Mouse (Mus musculus) mouse trophoblast stem cell (cell line): Measurements from ENCODE around the gene Bicd2.

ENCODE experiments used
- in situ Hi-C, 2 experiments: fragments of 300-500 bp; cut with MseI, MboI; formaldehyde crosslinking; loops; 2 replicates in 1 of 2; 3 replicates in 1 of 2; pipeline ENCODE4 v1.15.1; 2025

Gene Bicd2

GRCm38 (mm10) chr13:49398191-49398590 is 56.8 kb downstream of the Bicd2 start:
- in situ Hi-C loops = no loop called here

DNA sequence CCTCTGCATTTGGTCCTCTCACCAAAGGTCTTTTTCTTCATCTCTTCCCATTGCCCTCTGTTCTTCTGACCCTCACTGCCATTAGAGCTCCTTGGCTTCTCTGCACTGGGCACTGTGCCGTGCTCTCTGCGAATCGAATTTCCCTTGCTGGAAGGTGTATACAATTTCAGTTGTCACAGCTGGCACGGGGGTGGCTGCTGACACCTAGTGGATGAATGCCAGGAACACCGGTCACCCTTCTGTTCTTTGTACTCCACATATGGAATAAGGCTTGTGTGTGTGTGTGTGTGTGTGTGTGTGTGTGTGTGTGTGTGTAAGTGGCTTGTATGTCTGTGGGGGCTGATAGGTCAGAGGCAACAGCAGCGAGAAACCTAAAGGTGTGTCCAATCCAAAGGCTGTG is 58.8 kb downstream of the Bicd2 start:
- in situ Hi-C loops = no loop called here

DNA sequence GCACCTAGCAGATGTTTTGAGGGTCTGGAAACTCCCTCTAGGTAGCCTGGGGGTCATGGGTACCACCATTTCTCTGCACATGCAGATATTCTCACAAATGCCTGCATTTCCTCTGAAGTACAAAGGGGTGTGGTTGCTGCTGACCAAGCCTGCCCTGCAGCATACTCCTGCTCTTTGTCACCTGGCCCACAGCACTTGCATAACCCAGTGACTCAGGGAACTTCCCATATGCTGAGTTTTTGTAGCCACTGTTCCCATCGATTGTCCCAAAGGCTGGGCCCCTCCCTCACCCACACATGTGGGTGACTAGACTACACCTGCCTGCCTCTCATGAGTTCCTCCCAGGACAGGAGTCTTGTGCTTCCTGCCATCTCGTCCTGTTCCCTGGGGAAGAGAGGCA is 61.2 kb downstream of the Bicd2 start:
- in situ Hi-C loops = no loop called here

DNA sequence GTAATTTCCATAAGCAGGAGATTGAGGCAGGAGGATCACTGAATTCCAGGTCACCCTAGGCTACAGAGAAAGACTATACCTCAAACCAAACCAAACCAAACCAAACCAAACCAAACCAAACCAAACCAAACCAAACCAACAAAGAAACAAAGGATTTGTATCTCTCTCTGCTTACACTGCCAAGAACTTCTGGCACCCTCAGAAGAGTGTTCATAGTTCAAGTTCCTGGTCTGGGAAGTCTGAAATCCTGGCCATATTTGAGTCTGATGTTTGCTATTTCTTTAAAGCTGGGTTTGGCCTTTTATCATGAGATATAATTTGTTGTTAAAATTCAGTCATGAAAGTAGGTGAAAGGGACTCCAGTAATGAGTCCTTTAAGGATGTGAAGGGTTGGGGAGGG is 66.4 kb downstream of the Bicd2 start:
- in situ Hi-C loops = no loop called here

GRCm38 (mm10) chr13:49420754-49421605 is 79.6 kb downstream of the Bicd2 start, which contains the start of gene Ippk:
Gene Ippk (plus strand): TSS chr13:49421249.
- in situ Hi-C loops = no loop called here

DNA sequence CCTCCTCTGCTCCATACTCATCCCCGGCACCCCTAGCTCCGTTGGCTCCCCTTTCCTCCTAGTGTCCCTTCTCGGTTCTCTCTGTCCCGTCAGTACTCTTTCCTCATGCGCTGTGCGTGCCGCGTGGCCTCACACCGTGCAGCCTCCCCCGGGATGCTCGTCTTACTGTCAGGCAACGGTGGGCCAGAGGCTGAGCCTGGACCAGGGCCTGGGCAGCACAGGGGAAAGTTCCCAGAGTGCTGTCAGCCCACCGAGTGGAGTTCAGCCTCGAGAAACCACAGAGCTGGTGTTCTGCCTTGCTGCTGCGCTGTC is 80.2 kb downstream of the Bicd2 start:
- in situ Hi-C loops = no loop called here

DNA sequence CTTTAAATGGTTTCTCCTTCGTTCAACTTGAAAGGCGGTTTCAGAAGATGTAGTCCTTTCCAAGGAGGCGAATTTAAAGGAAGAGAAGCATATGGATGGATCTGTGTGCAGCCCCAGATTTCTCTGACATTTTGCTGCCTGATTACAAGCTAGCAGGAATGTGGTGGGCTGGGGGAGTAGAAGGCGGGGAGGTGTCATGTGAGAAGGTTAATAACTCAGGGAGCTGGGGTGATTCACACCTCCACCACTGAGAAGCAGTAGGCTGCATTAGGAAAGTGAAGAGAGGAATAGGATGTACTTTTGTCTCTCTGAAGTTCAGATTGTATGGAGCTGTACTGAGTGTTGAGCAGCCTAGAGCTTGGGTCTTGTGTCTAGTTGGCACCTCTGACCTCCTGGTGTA is 80.6 kb downstream of the Bicd2 start:
- in situ Hi-C loops = no loop called here

DNA sequence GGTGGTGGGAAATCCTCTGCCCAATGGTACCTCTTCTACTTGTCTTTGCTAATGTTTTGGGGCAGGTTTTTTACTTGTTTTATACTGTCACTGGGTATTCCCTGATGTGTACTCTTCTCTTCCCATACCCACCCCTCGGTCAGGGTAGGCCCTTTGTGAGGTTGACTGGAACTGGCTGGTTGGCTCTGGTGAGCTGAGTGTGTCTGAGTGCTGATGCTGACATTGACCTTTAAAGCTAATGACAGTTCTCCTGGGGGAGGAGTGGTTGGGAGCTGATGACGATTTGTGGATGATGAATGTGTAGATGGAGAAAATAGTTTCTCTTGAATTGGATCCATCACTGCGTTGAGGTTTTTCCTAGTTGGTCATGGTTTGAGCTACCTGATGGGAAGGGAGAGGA is 85.4 kb downstream of the Bicd2 start:
- in situ Hi-C loops = no loop called here

GRCm38 (mm10) chr13:49428042-49428675 is 86.8 kb downstream of the Bicd2 start:
- in situ Hi-C loops = no loop called here

DNA sequence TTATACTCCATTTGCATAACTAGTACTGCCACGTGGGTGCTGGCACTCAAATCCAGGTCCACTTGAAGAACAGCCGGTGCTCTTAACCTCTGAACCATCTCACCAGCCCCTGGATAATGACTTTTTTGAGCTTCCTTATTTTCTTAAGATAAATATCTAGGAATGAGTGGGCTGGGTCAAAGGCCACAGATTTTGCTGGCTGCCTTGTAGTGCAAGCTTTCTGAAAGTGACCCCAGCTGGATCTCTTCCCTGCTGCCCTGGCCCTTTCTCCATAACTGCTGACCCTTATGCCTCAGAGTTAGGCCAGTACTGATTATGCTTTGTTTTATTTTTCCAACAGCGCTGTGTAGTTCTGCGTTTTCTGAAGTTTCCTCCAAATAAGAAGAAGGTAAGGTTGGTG is 89.1 kb downstream of the Bicd2 start:
- in situ Hi-C loops = no loop called here

DNA sequence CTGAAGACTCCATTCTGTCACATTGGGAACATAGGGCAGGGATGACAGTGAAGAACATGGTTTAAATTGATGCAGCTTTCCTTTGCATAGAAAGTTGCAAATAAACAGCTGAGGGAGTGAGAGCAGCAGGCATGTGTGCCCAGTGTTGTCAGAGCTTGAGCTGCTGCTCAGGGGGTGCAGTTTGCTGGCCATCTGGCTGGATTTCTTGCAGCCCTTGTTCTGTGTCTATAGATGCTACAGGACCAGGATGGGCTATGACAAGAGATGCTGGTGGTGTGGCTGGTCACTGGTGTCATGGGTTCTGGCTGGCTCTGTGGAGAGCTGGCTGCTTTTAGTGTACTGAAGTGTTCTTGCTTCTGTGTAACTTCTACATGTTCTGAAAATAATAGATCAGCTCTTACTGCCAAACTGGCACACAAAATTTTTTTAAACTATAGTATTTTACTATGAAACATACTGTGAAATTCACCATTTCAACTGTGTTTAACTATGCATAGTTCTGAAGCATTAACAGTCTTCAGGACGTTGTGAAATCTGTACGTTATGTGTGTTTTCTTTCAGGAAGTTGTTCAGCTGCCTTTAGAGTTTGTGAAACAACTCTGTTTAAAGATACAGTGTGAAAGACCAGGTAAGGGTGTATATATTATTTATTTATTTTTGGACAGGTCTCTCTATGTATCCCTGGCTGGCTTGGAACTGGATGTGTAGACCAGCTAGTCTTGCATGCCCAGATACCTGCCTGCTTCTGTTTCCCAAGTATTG is 92.1 kb downstream of the Bicd2 start:
- in situ Hi-C loops = no loop called here

- in situ Hi-C loops = no loop called here
Measured at GRCm38 (mm10) chr13:49435745-49436144, 94.4 kb downstream of the Bicd2 start.

GRCm38 (mm10) chr13:49436170-49436569 is 94.8 kb downstream of the Bicd2 start:
- in situ Hi-C loops = no loop called here
